Mouse (Mus musculus): ENCODE measurements around the gene Guca1a. TPM values are rescaled to one million over a fixed set of nuclear protein-coding genes. Genes with fewer than 3 reads are reported as not detected.

Gene Guca1a
- total and polyA plus RNA-seq, 3 experiments: 2.1 to 5.2 (median 3.2) TPM

DNA sequence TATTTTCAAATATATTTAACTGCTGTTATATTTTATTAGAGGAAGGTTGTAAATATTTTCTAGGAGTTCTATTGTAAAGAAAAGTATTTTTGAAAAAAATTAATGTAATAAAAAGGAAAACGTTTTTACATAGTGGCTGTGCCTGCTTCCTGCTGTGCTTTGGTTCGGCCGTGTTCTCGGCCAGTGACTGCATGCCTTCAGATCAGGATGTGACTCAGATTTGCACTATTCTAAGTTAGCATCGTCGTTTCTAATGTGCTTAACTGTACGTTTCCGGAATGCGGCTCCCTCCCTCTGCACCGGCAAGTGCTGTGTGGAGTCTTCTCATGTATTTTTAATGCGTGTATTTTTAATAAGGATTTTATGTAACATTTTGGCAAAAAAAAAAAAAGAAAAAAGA, 39.0 kb downstream of the Guca1a start:
- no peak overlapping the region for H3K4me3 ChIP-seq (replicated peaks in 1 of 3; ENCODE audit: low read depth in 2 of 3, low read length in 2 of 3, poor library complexity in 1 of 3)
- dilution Hi-C loops (cut with MboI; ENCODE audit: extremely low pct_ligation_motif_present, extremely low pct_unique_long_range_greater_than_20kb, low sequenced_read_pairs) (no loop called here), in situ Hi-C loops (cut with MboI; ENCODE audit: low pct_ligation_motif_present, low pct_unique_long_range_greater_than_20kb, low sequenced_read_pairs) (no loop called here)
- H3K4me1 ChIP-seq (ENCODE audit: control insufficient read depth in 1 of 2, insufficient read depth in 2 of 2): no peaks in the 10 kb centered on the region
- TF ChIP-seq BHLHE40 (IDR thresholded peaks at IDR 0.05; ENCODE audit: low read depth, low read length): no peak
- TF ChIP-seq GABPA (IDR thresholded peaks at IDR 0.05; ENCODE audit: insufficient replicate concordance, low read depth, low read length): no peak
- no peak for TF ChIP-seq NRF1 (IDR thresholded peaks at IDR 0.05; ENCODE audit: low read depth, low read length)
- no peak for TF ChIP-seq MAZ (IDR thresholded peaks at IDR 0.05; ENCODE audit: low read depth, low read length)
- TF ChIP-seq SMC3 (IDR thresholded peaks at IDR 0.05; ENCODE audit: low read depth, low read length): no peak
- no peak for TF ChIP-seq NELFE (IDR thresholded peaks at IDR 0.05; ENCODE audit: low read depth, low read length)
- TF ChIP-seq UBTF (IDR thresholded peaks at IDR 0.05; ENCODE audit: low read depth, low read length): no peak
- no peak for TF ChIP-seq POLR2AphosphoS2 (IDR thresholded peaks at IDR 0.05; ENCODE audit: low read depth, low read length)
- TF ChIP-seq SIN3A (IDR thresholded peaks at IDR 0.05; ENCODE audit: low read length): no peak
- no peak for TF ChIP-seq CHD1 (IDR thresholded peaks at IDR 0.05; ENCODE audit: low read depth, low read length)
- no peak for TF ChIP-seq POLR2A (IDR thresholded peaks at IDR 0.05; ENCODE audit: low read depth, low read length)
- TF ChIP-seq MXI1 (IDR thresholded peaks at IDR 0.05; ENCODE audit: low read depth, low read length): no peak
- TF ChIP-seq JUND (conservative IDR thresholded peaks at IDR 0.05; ENCODE audit: low read depth, low read length): no peak
- no peak for TF ChIP-seq KAT2A (IDR thresholded peaks at IDR 0.05; ENCODE audit: insufficient replicate concordance, low read length)
- no peak for TF ChIP-seq CTCF (conservative IDR thresholded peaks at IDR 0.05 in 1 of 2, IDR thresholded peaks at IDR 0.05 in 1 of 2; ENCODE audit: low read depth in 2 of 2, low read length in 2 of 2)
- no peak for TF ChIP-seq ZKSCAN1 (IDR thresholded peaks at IDR 0.05; ENCODE audit: borderline replicate concordance, low read depth, low read length)
- no peak for TF ChIP-seq RAD21 (IDR thresholded peaks at IDR 0.05; ENCODE audit: low read depth, low read length)
- TF ChIP-seq RCOR1 (conservative IDR thresholded peaks at IDR 0.05; ENCODE audit: low read depth, low read length): no peak
- no peak for TF ChIP-seq MYC (IDR thresholded peaks at IDR 0.05; ENCODE audit: low read depth, low read length)
- no peak for TF ChIP-seq ETS1 (conservative IDR thresholded peaks at IDR 0.05; ENCODE audit: low read depth, low read length)
- no peaks in the 10 kb centered on the region for H3K9me3 ChIP-seq (replicated peaks; ENCODE audit: low read length)
- no peaks in the 10 kb centered on the region for H3K27me3 ChIP-seq (replicated peaks)
- H3K79me2 ChIP-seq (replicated peaks; ENCODE audit: control insufficient read depth, extremely low read depth, insufficient read depth, poor library complexity, severe bottlenecking): no peaks in the 10 kb centered on the region
- H3K4me2 ChIP-seq (ENCODE audit: insufficient read depth, low read depth, poor library complexity, severe bottlenecking): no peak overlapping the region
- H3K9ac ChIP-seq (ENCODE audit: insufficient read depth, low read depth): no peak overlapping the region
- H3K27ac ChIP-seq (ENCODE audit: insufficient read depth, low read depth): no peak overlapping the region
- DNase-seq (ENCODE audit: extremely low read depth): no peak
- peaks cover 0 to 15% of the 10 kb centered on the region in 2 experiments for H3K36me3 ChIP-seq (replicated peaks in 1 of 2; ENCODE audit: control insufficient read depth in 1 of 2, insufficient read depth in 1 of 2, low read length in 1 of 2)

- dilution Hi-C loops (cut with MboI; ENCODE audit: extremely low pct_ligation_motif_present, extremely low pct_unique_long_range_greater_than_20kb, low sequenced_read_pairs) (no loop called here), in situ Hi-C loops (cut with MboI; ENCODE audit: low pct_ligation_motif_present, low pct_unique_long_range_greater_than_20kb, low sequenced_read_pairs) (no loop called here)
- Histone ChIP-seq H3K4me2 (ENCODE audit: insufficient read depth, low read depth, poor library complexity, severe bottlenecking) (no peak overlapping the region), H3K27ac (ENCODE audit: insufficient read depth, low read depth) (no peak overlapping the region), H3K27me3 (replicated peaks) (no peaks in the 10 kb centered on the region), H3K4me3 (replicated peaks in 1 of 3; ENCODE audit: low read depth in 2 of 3, low read length in 2 of 3, poor library complexity in 1 of 3) (no peak overlapping the region), H3K9me3 (replicated peaks; ENCODE audit: low read length) (no peaks in the 10 kb centered on the region), H3K9ac (ENCODE audit: insufficient read depth, low read depth) (no peak overlapping the region), H3K36me3 (replicated peaks in 1 of 2; ENCODE audit: control insufficient read depth in 1 of 2, insufficient read depth in 1 of 2, low read length in 1 of 2) (peaks cover 0 to 16% of the 10 kb centered on the region in 2 experiments), H3K79me2 (replicated peaks; ENCODE audit: control insufficient read depth, extremely low read depth, insufficient read depth, poor library complexity, severe bottlenecking) (no peaks in the 10 kb centered on the region), H3K4me1 (ENCODE audit: control insufficient read depth in 1 of 2, insufficient read depth in 2 of 2) (no peaks in the 10 kb centered on the region)
- peak; percentile 45 for DNase-seq (ENCODE audit: extremely low read depth)
- TF ChIP-seq SMC3 (IDR thresholded peaks at IDR 0.05; ENCODE audit: low read depth, low read length) (0 out of 2 replicates have a peak, but pooled peaks have one; percentile 4), MEF2A (IDR thresholded peaks at IDR 0.05; ENCODE audit: borderline replicate concordance, low read depth, low read length) (no peak), POLR2AphosphoS2 (IDR thresholded peaks at IDR 0.05; ENCODE audit: low read depth, low read length) (no peak), POLR2A (IDR thresholded peaks at IDR 0.05; ENCODE audit: low read depth, low read length) (no peak), HCFC1 (IDR thresholded peaks at IDR 0.05; ENCODE audit: low read depth, low read length) (no peak), ZKSCAN1 (IDR thresholded peaks at IDR 0.05; ENCODE audit: borderline replicate concordance, low read depth, low read length) (no peak), CTCF (conservative IDR thresholded peaks at IDR 0.05 in 1 of 2, IDR thresholded peaks at IDR 0.05 in 1 of 2; ENCODE audit: low read depth in 2 of 2, low read length in 2 of 2) (peak; percentile 64 to 75)
Measured at GRCm38 (mm10) chr17:47359964-47360363, 40.4 kb downstream of the Guca1a start.
